7 mouse cellular contexts compared by ENCODE assay signal in the genomic region with DNA sequence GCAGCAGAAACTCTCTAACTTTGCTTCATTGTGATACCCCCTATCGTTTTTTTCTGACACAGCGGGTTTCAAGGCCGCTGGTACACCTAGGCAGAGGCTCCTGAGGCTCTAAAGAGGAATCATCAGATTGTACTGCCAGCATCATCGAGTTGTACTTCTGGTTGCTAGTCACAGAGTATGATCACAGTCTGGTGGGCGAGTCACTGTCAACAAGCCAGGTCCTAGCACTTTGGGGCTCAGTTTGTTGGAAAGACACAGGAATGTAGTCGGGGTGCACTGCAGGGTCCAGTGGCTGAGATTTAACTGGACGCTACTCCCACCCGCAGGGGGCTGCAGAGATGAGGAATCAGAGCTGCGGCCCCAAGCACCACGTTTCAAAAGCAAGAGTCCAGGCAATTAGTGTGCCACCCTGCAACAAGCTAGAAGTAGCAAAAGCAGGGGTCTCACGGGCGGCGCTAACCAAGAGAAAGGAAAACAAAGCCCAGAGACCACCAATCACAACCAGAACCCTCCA. TPM values are rescaled to one million over a fixed set of nuclear protein-coding genes. Genes with fewer than 3 reads are reported as not detected.
A peak's percentile ranks its signal among the peaks of the same experiment; 100 is the strongest.
DNase-seq lines count a peak whose midpoint lies in the region; ATAC-seq lines count a peak whose summit lies in the region.

No protein-coding gene starts in this region.

- peak overlapping the region; percentile 58 for H3K4me3 ChIP-seq in lung, embryonic 15.5 days
- H3K4me3 ChIP-seq in embryonic facial prominence, embryonic 12.5 days: peak overlapping the region; percentile 51
- peak overlapping the region; percentile 45 for H3K4me3 ChIP-seq in hindbrain, embryonic 14.5 days (replicated peaks; ENCODE audit: low read length)
- peak overlapping the region; percentile 42 for H3K4me3 ChIP-seq in midbrain, embryonic 11.5 days (ENCODE audit: low read depth, low read length)

- peak; percentile 61; the same call in 1 of the 2 replicates for ATAC-seq in lung, embryonic 15.5 days (ENCODE audit: borderline replicate concordance, extremely low read depth, low FRiP score, low TSS enrichment)
- peak; percentile 55; the same call in 1 of the 2 replicates for ATAC-seq in embryonic facial prominence, embryonic 12.5 days (ENCODE audit: insufficient number of reproducible peaks, insufficient read depth, low FRiP score, low TSS enrichment)
- ATAC-seq in hindbrain, embryonic 14.5 days (ENCODE audit: low FRiP score): no peak
- ATAC-seq in midbrain, embryonic 11.5 days (ENCODE audit: low FRiP score): no peak

- H3K4me1 ChIP-seq in lung, embryonic 15.5 days: no peaks in the 10 kb centered on the region
- H3K4me1 ChIP-seq in embryonic facial prominence, embryonic 12.5 days: no peaks in the 10 kb centered on the region
- H3K4me1 ChIP-seq in hindbrain, embryonic 14.5 days (replicated peaks; ENCODE audit: control insufficient read depth, insufficient read depth, low read length): no peaks in the 10 kb centered on the region
- peaks cover 2% of the 10 kb centered on the region; the same call in 1 of the 2 replicates for H3K4me1 ChIP-seq in midbrain, embryonic 11.5 days (ENCODE audit: control insufficient read depth, insufficient read depth, low read length)

- H3K27ac ChIP-seq in lung, embryonic 15.5 days: peak overlapping the region; percentile 67; the same call in 1 of the 2 replicates
- H3K27ac ChIP-seq in embryonic facial prominence, embryonic 12.5 days: peak overlapping the region; percentile 82; the same call in 1 of the 2 replicates
- H3K27ac ChIP-seq in hindbrain, embryonic 14.5 days: peak overlapping the region; percentile 79
- H3K27ac ChIP-seq in midbrain, embryonic 11.5 days (ENCODE audit: low read depth, low read length): peak overlapping the region; percentile 51; the same call in 1 of the 2 replicates

- WGBS in lung, embryonic 15.5 days: 14% methylated on average over 11 of the region's 13 CpGs
- 18% methylated on average over 11 of the region's 13 CpGs for WGBS in embryonic facial prominence, embryonic 12.5 days
- WGBS in hindbrain, embryonic 14.5 days: 25% methylated on average over 13 of the region's 13 CpGs
- 17% methylated on average over 13 of the region's 13 CpGs for WGBS in midbrain, embryonic 11.5 days

- DNase-seq in lung, postnatal 14 days: no peak
- no peak for DNase-seq in hindbrain, embryonic 14.5 days (ENCODE audit: low spot score)
- DNase-seq in midbrain, embryonic 11.5 days (ENCODE audit: low spot score, missing footprints): peak; percentile 92
- no peak for DNase-seq in embryo, embryonic 9.5 days (ENCODE audit: extremely low spot score)
- no peak for DNase-seq in cerebellum, postnatal 4 days (ENCODE audit: low spot score in 2 of 2)

- H3K9me3 ChIP-seq in lung, embryonic 15.5 days: no peaks in the 10 kb centered on the region
- H3K9me3 ChIP-seq in embryonic facial prominence, embryonic 12.5 days: no peaks in the 10 kb centered on the region
- H3K9me3 ChIP-seq in hindbrain, embryonic 14.5 days (ENCODE audit: control insufficient read depth, low read length): no peaks in the 10 kb centered on the region
- H3K9me3 ChIP-seq in midbrain, embryonic 11.5 days (ENCODE audit: control insufficient read depth, low read length): no peaks in the 10 kb centered on the region

- H3K36me3 ChIP-seq in lung, embryonic 15.5 days: no peaks in the 10 kb centered on the region
- no peaks in the 10 kb centered on the region for H3K36me3 ChIP-seq in embryonic facial prominence, embryonic 12.5 days
- no peaks in the 10 kb centered on the region for H3K36me3 ChIP-seq in hindbrain, embryonic 14.5 days (replicated peaks; ENCODE audit: control insufficient read depth, insufficient read depth)
- H3K36me3 ChIP-seq in midbrain, embryonic 11.5 days (ENCODE audit: control insufficient read depth, insufficient read depth, low read length): no peaks in the 10 kb centered on the region

- no peaks in the 10 kb centered on the region for H3K27me3 ChIP-seq in lung, embryonic 15.5 days
- H3K27me3 ChIP-seq in embryonic facial prominence, embryonic 12.5 days: no peaks in the 10 kb centered on the region
- no peaks in the 10 kb centered on the region for H3K27me3 ChIP-seq in hindbrain, embryonic 14.5 days (ENCODE audit: control insufficient read depth, insufficient read depth, low read length)
- H3K27me3 ChIP-seq in midbrain, embryonic 11.5 days (ENCODE audit: control insufficient read depth, insufficient read depth, low read length): no peaks in the 10 kb centered on the region

- H3K4me2 ChIP-seq in lung, embryonic 15.5 days: peak overlapping the region; percentile 65
- H3K4me2 ChIP-seq in embryonic facial prominence, embryonic 12.5 days (replicated peaks): peak overlapping the region; percentile 52
- H3K4me2 ChIP-seq in hindbrain, embryonic 14.5 days (replicated peaks): peak overlapping the region; percentile 69
- H3K4me2 ChIP-seq in midbrain, embryonic 11.5 days: peak overlapping the region; percentile 57

- H3K9ac ChIP-seq in lung, embryonic 15.5 days: peak overlapping the region; percentile 58
- peak overlapping the region; percentile 47 for H3K9ac ChIP-seq in embryonic facial prominence, embryonic 12.5 days
- peak overlapping the region; percentile 50 for H3K9ac ChIP-seq in hindbrain, embryonic 14.5 days
- peak overlapping the region; percentile 64 for H3K9ac ChIP-seq in midbrain, embryonic 11.5 days (ENCODE audit: low read length)

RNA-seq across cellular contexts. Expression of gene Ebp, which starts 1.1 kb away (rescaled TPM):
- 33.8 and 41.1 TPM in 2 replicates for polyA plus RNA-seq in lung, embryonic 15.5 days (2015; fragmentation: Nextera tagmentation; extraction: Ambion mirVana)
- 28.4 and 30.8 TPM in 2 replicates for polyA plus RNA-seq in embryonic facial prominence, embryonic 12.5 days (2016; fragmentation: Nextera tagmentation; extraction: Ambion mirVana)
- polyA plus RNA-seq in hindbrain, embryonic 14.5 days (2014; fragmentation: Nextera tagmentation; extraction: Ambion mirVana): 30.6 and 33.1 TPM in 2 replicates
- polyA plus RNA-seq in midbrain, embryonic 11.5 days (2014; fragmentation: Nextera tagmentation; extraction: Ambion mirVana): 32.0 and 36.1 TPM in 2 replicates

RNA-seq across cellular contexts. Expression of gene Porcn, which starts 14.1 kb away (rescaled TPM):
- 10.2 and 11.6 TPM in 2 replicates for polyA plus RNA-seq in lung, embryonic 15.5 days (2015; fragmentation: Nextera tagmentation; extraction: Ambion mirVana)
- polyA plus RNA-seq in embryonic facial prominence, embryonic 12.5 days (2016; fragmentation: Nextera tagmentation; extraction: Ambion mirVana): 12.2 and 14.8 TPM in 2 replicates
- polyA plus RNA-seq in hindbrain, embryonic 14.5 days (2014; fragmentation: Nextera tagmentation; extraction: Ambion mirVana): 45.0 and 46.9 TPM in 2 replicates
- 14.7 and 15.9 TPM in 2 replicates for polyA plus RNA-seq in midbrain, embryonic 11.5 days (2014; fragmentation: Nextera tagmentation; extraction: Ambion mirVana)

RNA-seq across cellular contexts. Expression of gene Tbc1d25, which starts 16.2 kb away (rescaled TPM):
- 12.8 and 14.8 TPM in 2 replicates for polyA plus RNA-seq in lung, embryonic 15.5 days (2015; fragmentation: Nextera tagmentation; extraction: Ambion mirVana)
- polyA plus RNA-seq in embryonic facial prominence, embryonic 12.5 days (2016; fragmentation: Nextera tagmentation; extraction: Ambion mirVana): 14.3 and 14.8 TPM in 2 replicates
- polyA plus RNA-seq in hindbrain, embryonic 14.5 days (2014; fragmentation: Nextera tagmentation; extraction: Ambion mirVana): 22.3 and 24.5 TPM in 2 replicates
- 11.5 and 11.6 TPM in 2 replicates for polyA plus RNA-seq in midbrain, embryonic 11.5 days (2014; fragmentation: Nextera tagmentation; extraction: Ambion mirVana)

RNA-seq across cellular contexts. Expression of gene Rbm3, which starts 46.5 kb away (rescaled TPM):
- polyA plus RNA-seq in lung, embryonic 15.5 days (2015; fragmentation: Nextera tagmentation; extraction: Ambion mirVana): 508 and 532 TPM in 2 replicates
- 466 and 497 TPM in 2 replicates for polyA plus RNA-seq in embryonic facial prominence, embryonic 12.5 days (2016; fragmentation: Nextera tagmentation; extraction: Ambion mirVana)
- 304 and 340 TPM in 2 replicates for polyA plus RNA-seq in hindbrain, embryonic 14.5 days (2014; fragmentation: Nextera tagmentation; extraction: Ambion mirVana)
- polyA plus RNA-seq in midbrain, embryonic 11.5 days (2014; fragmentation: Nextera tagmentation; extraction: Ambion mirVana): 439 and 458 TPM in 2 replicates

RNA-seq across cellular contexts. Expression of gene Wdr13, which starts 59.5 kb away (rescaled TPM):
- polyA plus RNA-seq in lung, embryonic 15.5 days (2015; fragmentation: Nextera tagmentation; extraction: Ambion mirVana): 20.9 and 24.2 TPM in 2 replicates
- polyA plus RNA-seq in embryonic facial prominence, embryonic 12.5 days (2016; fragmentation: Nextera tagmentation; extraction: Ambion mirVana): 23.1 and 23.6 TPM in 2 replicates
- polyA plus RNA-seq in hindbrain, embryonic 14.5 days (2014; fragmentation: Nextera tagmentation; extraction: Ambion mirVana): 56.6 and 60.9 TPM in 2 replicates
- polyA plus RNA-seq in midbrain, embryonic 11.5 days (2014; fragmentation: Nextera tagmentation; extraction: Ambion mirVana): 21.9 and 23.4 TPM in 2 replicates

Comparison
In these comparisons a context has a peak if more than half of its experiments do, and no peak if none do; other contexts are left out.
1. ATAC-seq: peak in lung, embryonic 15.5 days (single experiment) and embryonic facial prominence, embryonic 12.5 days (single experiment); none in hindbrain, embryonic 14.5 days (single experiment) and midbrain, embryonic 11.5 days (single experiment).
2. Peak in every context shown above with its lines, with median percentiles within 50 percentile points of each other: H3K27ac ChIP-seq, H3K4me2 ChIP-seq, H3K4me3 ChIP-seq and H3K9ac ChIP-seq.